Mouse (Mus musculus): ENCODE measurements around the gene Mst1. TPM values are rescaled to one million over a fixed set of nuclear protein-coding genes. Genes with fewer than 3 reads are reported as not detected.

The Mst1 gene
- polyA plus RNA-seq, 1 experiment, result 6.2 TPM

GRCm38 (mm10) chr9:108129042-108129948, 49.1 kb downstream of the Mst1 start:
- no peak for DNase-seq (ENCODE audit: low spot score)

- DNase-seq (ENCODE audit: low spot score), result no peak
These were observed 51.3 kb downstream of the Mst1 start for GRCm38 (mm10) chr9:108131502-108131901.

- no peak for DNase-seq (ENCODE audit: low spot score)
These were observed 52.1 kb downstream of the Mst1 start for GRCm38 (mm10) chr9:108132373-108132772.

DNA sequence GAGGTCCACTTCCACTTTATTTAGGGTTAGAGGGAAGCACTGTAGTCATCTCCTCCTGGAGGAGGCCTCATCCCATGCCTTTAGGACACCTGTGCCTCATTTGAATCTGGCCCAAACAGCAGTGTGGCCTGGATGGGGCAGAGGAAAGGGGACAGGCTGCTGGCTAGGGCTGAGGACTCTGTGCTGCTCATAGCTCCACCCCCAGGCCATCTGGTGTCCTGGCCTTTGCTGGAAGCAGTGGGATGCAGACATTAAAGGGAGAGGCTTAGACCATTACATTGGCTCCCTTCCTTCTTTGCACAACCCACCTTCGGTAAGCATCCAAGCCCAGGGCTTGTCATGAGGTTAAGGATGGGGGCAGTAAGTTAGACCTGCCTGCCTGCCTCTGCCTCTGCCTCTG, 53.2 kb downstream of the Mst1 start:
- DNase-seq (ENCODE audit: low spot score), result no peak

Other genes with a start within 250 kb of the Mst1 start
- 52.9 and 53.1 TPM in 2 replicates for gene Rbm6, start 207.2 kb upstream of the Mst1 start, polyA plus RNA-seq (2012; rRNA removed)
- 33.2 and 35.4 TPM in 2 replicates for gene Mon1a, start 192.3 kb upstream of the Mst1 start, polyA plus RNA-seq (2012; rRNA removed)
- 39.2 and 55.3 TPM in 2 replicates for gene Mst1r, start 173.6 kb upstream of the Mst1 start, polyA plus RNA-seq (2012; rRNA removed)
- not detected in 2 replicates for gene Actl11, start 152.0 kb upstream of the Mst1 start, polyA plus RNA-seq (2012; rRNA removed)
- gene Camkv, start 144.8 kb upstream of the Mst1 start, polyA plus RNA-seq (2012; rRNA removed), result 0.12 and 0.15 TPM in 2 replicates
- gene Traip, start 130.3 kb upstream of the Mst1 start, polyA plus RNA-seq (2012; rRNA removed), result 0.59 and 1.1 TPM in 2 replicates
- 62.1 and 75.1 TPM in 2 replicates for gene Uba7, start 104.9 kb upstream of the Mst1 start, polyA plus RNA-seq (2012; rRNA removed)
- 0.19 and 0.39 TPM in 2 replicates for gene Gm20661, start 97.4 kb upstream of the Mst1 start, polyA plus RNA-seq (2012; rRNA removed)
- gene Inka1, start 94.6 kb upstream of the Mst1 start, polyA plus RNA-seq (2012; rRNA removed), result 8.6 and 11.0 TPM in 2 replicates
- 0.80 and 0.93 TPM in 2 replicates for gene Cdhr4, start 87.9 kb upstream of the Mst1 start, polyA plus RNA-seq (2012; rRNA removed)
- 2.1 and 2.5 TPM in 2 replicates for gene Gm20662, start 84.1 kb upstream of the Mst1 start, polyA plus RNA-seq (2012; rRNA removed)
- gene Ip6k1, start 77.9 kb upstream of the Mst1 start, polyA plus RNA-seq (2012; rRNA removed), result 84.3 and 90.7 TPM in 2 replicates
- 18.8 and 23.9 TPM in 2 replicates for gene Gmppb, start 31.2 kb upstream of the Mst1 start, polyA plus RNA-seq (2012; rRNA removed)
- 2.3 and 2.6 TPM in 2 replicates for gene Amigo3, start 27.3 kb upstream of the Mst1 start, polyA plus RNA-seq (2012; rRNA removed)
- 54.6 and 60.6 TPM in 2 replicates for gene Rnf123, start 2.9 kb downstream of the Mst1 start, polyA plus RNA-seq (2012; rRNA removed)
- 58.4 and 64.1 TPM in 2 replicates for gene Apeh, start 14.2 kb downstream of the Mst1 start, polyA plus RNA-seq (2012; rRNA removed)
- gene Bsn, start 109.9 kb downstream of the Mst1 start, polyA plus RNA-seq (2012; rRNA removed), result 0.41 and 0.44 TPM in 2 replicates
- 38.3 and 71.9 TPM in 2 replicates for gene Dag1, start 183.5 kb downstream of the Mst1 start, polyA plus RNA-seq (2012; rRNA removed)
- 32.8 and 39.3 TPM in 2 replicates for gene Nicn1, start 210.0 kb downstream of the Mst1 start, polyA plus RNA-seq (2012; rRNA removed)
- gene Amt, start 216.4 kb downstream of the Mst1 start, polyA plus RNA-seq (2012; rRNA removed), result 34.0 and 35.5 TPM in 2 replicates
- gene Rhoa, start 225.7 kb downstream of the Mst1 start, polyA plus RNA-seq (2012; rRNA removed), result 304 and 339 TPM in 2 replicates
- 80.0 and 107 TPM in 2 replicates for gene Tcta, start 225.7 kb downstream of the Mst1 start, polyA plus RNA-seq (2012; rRNA removed)

Data from urinary bladder, adult 2 months (tissue).